Mouse (Mus musculus): ENCODE results near the gene Suclg2.

DNA sequence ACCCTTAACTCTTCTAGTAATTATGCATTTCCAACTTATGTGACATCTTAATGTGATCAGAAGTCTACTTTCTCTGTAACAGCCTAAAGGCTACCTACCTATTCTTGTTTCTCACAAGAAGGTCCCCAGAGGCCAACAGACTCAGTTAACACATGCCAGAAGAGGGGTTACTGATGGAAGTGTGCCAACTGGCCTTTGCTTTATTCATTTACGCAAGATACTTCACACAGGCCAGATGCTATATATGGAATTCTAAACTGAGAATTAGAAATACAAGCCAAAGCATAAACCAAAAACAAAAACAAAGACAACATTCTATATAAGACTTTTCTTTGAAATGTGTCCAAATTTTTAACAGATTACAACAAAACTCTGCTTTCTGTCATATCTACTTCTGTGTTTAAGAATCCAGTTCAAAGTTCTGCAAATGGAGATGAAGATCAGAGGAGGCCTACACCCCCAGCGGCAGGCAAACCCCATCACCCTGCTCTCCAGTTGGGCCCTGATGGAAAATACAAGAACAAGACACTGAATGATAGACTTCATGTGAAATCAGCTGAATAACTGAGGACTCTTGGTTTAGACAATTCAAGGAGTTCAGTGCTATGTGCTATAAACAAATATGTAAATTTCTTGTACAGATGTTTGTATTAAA, 155.1 kb downstream of the Suclg2 start:
- TF ChIP-seq CHD2 (IDR thresholded peaks at IDR 0.05; ENCODE audit: low read depth, low read length) (no peak), HCFC1 (IDR thresholded peaks at IDR 0.05; ENCODE audit: borderline replicate concordance, insufficient read depth, low read length) (no peak)

Measured in ES-E14 (cell line).